Mouse (Mus musculus): ENCODE results near the gene Cactin.

- TF ChIP-seq CTCF (conservative IDR thresholded peaks at IDR 0.05; ENCODE audit: low read length) (no peak; the same call in 1 of the 2 replicates), NANOG (IDR thresholded peaks at IDR 0.05; ENCODE audit: borderline replicate concordance, low read length) (no peak), POU5F1 (IDR thresholded peaks at IDR 0.05; ENCODE audit: borderline replicate concordance, low read length) (no peak)
These were observed 35.0 kb upstream of the Cactin start for GRCm38 (mm10) chr10:81285694-81286450.

Data from E14TG2a.4 (cell line).